Mouse (Mus musculus) lung, embryonic 15.5 days (tissue): ENCODE results near the gene Sgpl1. TPM values are rescaled to one million over a fixed set of nuclear protein-coding genes. Genes with fewer than 3 reads are reported as not detected.
A peak's percentile ranks its signal among the peaks of the same experiment; 100 is the strongest.

Experiments
- ATAC-seq: fragments of 200-750 bp; cut with Nextera tagmentation; 2 replicates; pipeline ENCODE4 v1.8.0; 2017; ENCODE audit warnings: moderate number of reproducible peaks, borderline replicate concordance; ENCODE audit not compliant: low FRiP score, low TSS enrichment; ENCODE audit errors: extremely low read depth
- H3K27ac ChIP-seq: fragments of 300-500 bp; sonication (generic); 2 replicates; pipeline ENCODE4 v1.5.1; 2015; ENCODE audit warnings: moderate library complexity, mild to moderate bottlenecking, inconsistent platforms
- H3K27me3 ChIP-seq: fragments of 300-500 bp; sonication (generic); 2 replicates; pipeline ENCODE4 v1.6.1; 2015; ENCODE audit warnings: inconsistent platforms
- H3K36me3 ChIP-seq: fragments of 300-500 bp; sonication (generic); 2 replicates; pipeline ENCODE4 v1.6.1; 2015; ENCODE audit warnings: inconsistent platforms
- H3K4me1 ChIP-seq: fragments of 300-500 bp; sonication (generic); 2 replicates; pipeline ENCODE4 v1.6.1; 2015; ENCODE audit warnings: inconsistent platforms
- H3K4me2 ChIP-seq: fragments of 300-500 bp; sonication (generic); 2 replicates; pipeline ENCODE4 v1.6.1; 2015; ENCODE audit warnings: inconsistent platforms, mild to moderate bottlenecking, moderate library complexity
- H3K4me3 ChIP-seq: fragments of 300-500 bp; sonication (generic); 2 replicates; pipeline ENCODE4 v1.5.1; 2015; ENCODE audit warnings: mild to moderate bottlenecking, inconsistent platforms
- H3K9ac ChIP-seq: fragments of 300-500 bp; sonication (generic); 2 replicates; pipeline ENCODE4 v1.6.1; 2015; ENCODE audit warnings: inconsistent platforms
- H3K9me3 ChIP-seq: fragments of 300-500 bp; sonication (generic); 2 replicates; pipeline ENCODE4 v1.6.1; 2016; ENCODE audit warnings: inconsistent platforms
- WGBS: fragments of 180-500 bp; shearing (Covaris S2); methylation state at CpG from one replicate; pipeline ENCODE4 v1.1.7; 2015; 5-methylcytosine and 5-hydroxymethylcytosine counted together
- polyA plus RNA-seq: library from polyadenylated mRNA; unstranded; fragments of >200 nt; fragmentation: Nextera tagmentation; extraction: Ambion mirVana; gene quantifications from 2 replicates; pipeline ENCODE4 v1.2.1, GENCODE M21; 2015

Gene Sgpl1
- polyA plus RNA-seq, 1 experiment from 2014 or later: 62.7 TPM

GRCm38 (mm10) chr10:61150616-61151015 lies 3.1 kb upstream of the Sgpl1 start:
- no peak for ATAC-seq
- no peak overlapping the region for H3K4me2 ChIP-seq
- peaks cover 14% of the 10 kb centered on the region for H3K4me1 ChIP-seq
- no peaks in the 10 kb centered on the region for H3K27me3 ChIP-seq
- no peak overlapping the region for H3K4me3 ChIP-seq
- no peaks in the 10 kb centered on the region for H3K36me3 ChIP-seq
- WGBS: 27% methylated on average over 6 of the region's 6 CpGs
- no peaks in the 10 kb centered on the region for H3K9me3 ChIP-seq
- H3K27ac ChIP-seq: peak overlapping the region; percentile 35; the same call in 1 of the 2 replicates
- H3K9ac ChIP-seq: no peak overlapping the region

DNA sequence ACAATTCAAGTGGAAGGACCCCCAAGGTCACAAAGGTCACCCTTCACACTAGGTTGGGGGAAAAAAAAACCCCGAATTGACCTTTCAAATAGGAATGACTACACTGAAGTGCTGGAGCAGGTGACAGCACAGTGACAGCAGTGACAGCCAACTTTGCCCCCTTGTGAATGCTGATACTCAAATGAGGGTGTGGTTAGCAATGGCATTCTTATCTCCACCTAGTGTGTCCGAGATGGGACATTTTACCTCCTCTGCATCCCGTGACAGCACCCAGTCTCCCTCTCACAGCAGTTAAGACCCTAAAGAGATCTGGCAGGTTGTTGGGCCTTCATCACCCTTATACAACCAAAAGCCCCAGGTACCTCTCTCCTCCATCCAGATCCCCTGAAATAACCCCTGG lies 2.0 kb upstream of the Sgpl1 start:
- H3K4me2 ChIP-seq: no peak overlapping the region
- H3K4me1 ChIP-seq: peaks cover 17% of the 10 kb centered on the region
- H3K4me3 ChIP-seq: no peak overlapping the region
- H3K9ac ChIP-seq: no peak overlapping the region
- WGBS: 71% methylated on average over 3 of the region's 3 CpGs
- ATAC-seq: no peak
- H3K27me3 ChIP-seq: no peaks in the 10 kb centered on the region
- H3K36me3 ChIP-seq: no peaks in the 10 kb centered on the region
- H3K27ac ChIP-seq: no peak overlapping the region
- H3K9me3 ChIP-seq: no peaks in the 10 kb centered on the region

GRCm38 (mm10) chr10:61146807-61147156 lies 721 bp downstream of the Sgpl1 start:
- Histone ChIP-seq H3K36me3 (no peaks in the 10 kb centered on the region), H3K4me3 (peak overlapping the region; percentile 84), H3K27me3 (no peaks in the 10 kb centered on the region), H3K9me3 (no peaks in the 10 kb centered on the region), H3K27ac (peak overlapping the region; percentile 96), H3K4me1 (peaks cover 6% of the 10 kb centered on the region), H3K4me2 (peak overlapping the region; percentile 96), H3K9ac (peak overlapping the region; percentile 83)
- WGBS: under 1% methylated on average over 12 of the region's 14 CpGs
- ATAC-seq: peak; percentile 50

GRCm38 (mm10) chr10:61146119-61146806 lies 1.2 kb downstream of the Sgpl1 start:
- WGBS: under 1% methylated on average over 50 of the region's 53 CpGs
- ATAC-seq: peak; percentile 55
- no peaks in the 10 kb centered on the region for H3K9me3 ChIP-seq
- no peaks in the 10 kb centered on the region for H3K27me3 ChIP-seq
- peak overlapping the region; percentile 83 for H3K9ac ChIP-seq
- peaks cover 6% of the 10 kb centered on the region for H3K4me1 ChIP-seq
- H3K4me3 ChIP-seq: peak overlapping the region; percentile 84
- H3K27ac ChIP-seq: peak overlapping the region; percentile 96
- H3K4me2 ChIP-seq: peak overlapping the region; percentile 96
- no peaks in the 10 kb centered on the region for H3K36me3 ChIP-seq

- peak overlapping the region; percentile 83 for H3K9ac ChIP-seq
- peak overlapping the region; percentile 96 for H3K4me2 ChIP-seq
- peak overlapping the region; percentile 84 for H3K4me3 ChIP-seq
- WGBS: 2% methylated on average over 3 of the region's 3 CpGs
- no peaks in the 10 kb centered on the region for H3K36me3 ChIP-seq
- H3K27ac ChIP-seq: peak overlapping the region; percentile 96
- H3K9me3 ChIP-seq: no peaks in the 10 kb centered on the region
- ATAC-seq: no peak
- peaks cover 6% of the 10 kb centered on the region for H3K4me1 ChIP-seq
- H3K27me3 ChIP-seq: no peaks in the 10 kb centered on the region
Observed at GRCm38 (mm10) chr10:61145766-61146118, 1.8 kb downstream of the Sgpl1 start.

DNA sequence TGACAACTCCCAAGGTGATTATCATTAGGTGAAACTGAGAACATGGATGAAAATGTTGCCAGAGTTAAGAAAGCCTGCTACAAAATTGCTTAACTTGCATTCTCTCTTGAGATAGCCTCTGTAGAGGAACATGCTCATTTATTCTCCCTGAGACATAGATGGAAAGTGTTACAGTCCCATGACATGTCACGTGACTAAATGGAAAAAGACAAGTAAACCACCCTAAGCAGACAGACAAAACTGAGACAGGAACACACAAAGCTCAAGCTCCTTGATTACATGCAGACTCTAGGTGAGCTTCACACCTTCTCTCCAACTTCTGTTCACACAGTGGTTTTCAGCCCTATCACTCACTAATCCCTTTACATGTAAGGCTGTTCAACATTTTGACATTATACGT lies 4.2 kb downstream of the Sgpl1 start:
- H3K36me3 ChIP-seq: peaks cover 4% of the 10 kb centered on the region; the same call in 1 of the 2 replicates
- no peaks in the 10 kb centered on the region for H3K9me3 ChIP-seq
- no peak overlapping the region for H3K4me2 ChIP-seq
- H3K27ac ChIP-seq: no peak overlapping the region
- 96% methylated on average over 2 of the region's 2 CpGs for WGBS
- H3K9ac ChIP-seq: no peak overlapping the region
- no peak for ATAC-seq
- H3K4me1 ChIP-seq: peaks cover 6% of the 10 kb centered on the region
- H3K4me3 ChIP-seq: no peak overlapping the region
- no peaks in the 10 kb centered on the region for H3K27me3 ChIP-seq

DNA sequence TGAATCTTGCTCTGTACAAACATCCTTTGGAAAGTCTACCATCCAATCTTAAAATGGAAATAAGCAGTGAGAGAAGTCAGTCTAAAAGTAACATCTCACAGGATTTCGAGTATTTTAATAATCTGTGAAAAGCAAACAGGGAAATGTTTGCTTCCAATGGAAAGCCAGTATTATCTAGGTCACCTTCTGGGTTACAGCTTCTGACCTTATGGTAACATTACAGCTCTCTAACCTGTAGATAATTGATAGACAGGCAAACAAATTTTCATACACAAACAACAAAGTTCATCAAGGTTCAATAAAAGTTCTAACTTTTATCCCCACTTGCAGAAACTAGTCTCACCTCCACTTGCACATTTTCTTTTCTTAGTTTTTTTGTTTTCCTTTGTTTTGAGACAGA lies 9.9 kb downstream of the Sgpl1 start:
- H3K4me2 ChIP-seq: no peak overlapping the region
- ATAC-seq: no peak
- no peak overlapping the region for H3K4me3 ChIP-seq
- H3K4me1 ChIP-seq: no peaks in the 10 kb centered on the region
- H3K36me3 ChIP-seq: peaks cover 4% of the 10 kb centered on the region; the same call in 1 of the 2 replicates
- WGBS: 55% methylated on average over 1 of the region's 1 CpGs
- H3K27ac ChIP-seq: no peak overlapping the region
- no peaks in the 10 kb centered on the region for H3K27me3 ChIP-seq
- H3K9ac ChIP-seq: no peak overlapping the region
- H3K9me3 ChIP-seq: no peaks in the 10 kb centered on the region

DNA sequence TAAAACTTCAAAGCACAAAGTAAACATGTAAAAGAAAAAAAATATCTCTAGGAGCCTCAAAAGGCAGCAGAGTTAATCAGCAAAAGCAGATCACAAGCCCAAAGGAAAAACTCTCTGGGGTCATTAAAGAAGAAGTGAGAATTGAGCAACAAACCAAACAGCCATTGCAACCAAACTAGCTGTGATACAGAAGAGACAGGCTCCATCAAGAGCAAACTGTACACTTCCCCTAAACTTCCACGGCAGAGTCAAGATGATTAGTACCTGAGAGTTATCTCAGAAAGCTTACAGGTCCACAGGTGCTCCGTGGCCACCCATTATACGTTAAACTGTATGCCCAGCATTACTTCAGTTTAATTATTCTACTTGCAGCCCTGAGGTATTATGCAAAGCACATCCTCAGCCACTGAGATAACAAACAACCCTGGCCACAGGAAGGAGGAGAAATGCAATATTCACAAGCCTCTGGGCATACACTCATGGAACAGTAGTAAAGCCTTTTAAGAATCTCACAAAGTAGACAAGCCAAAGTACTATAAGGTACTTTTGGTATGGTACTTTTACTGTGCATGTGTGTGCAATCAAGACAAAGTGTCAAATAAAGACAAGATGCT lies 12.2 kb downstream of the Sgpl1 start:
- H3K4me2 ChIP-seq: no peak overlapping the region
- no peaks in the 10 kb centered on the region for H3K27me3 ChIP-seq
- ATAC-seq: no peak
- no peaks in the 10 kb centered on the region for H3K9me3 ChIP-seq
- no peak overlapping the region for H3K27ac ChIP-seq
- WGBS: 56% methylated on average over 3 of the region's 3 CpGs
- H3K36me3 ChIP-seq: peaks cover 4% of the 10 kb centered on the region; the same call in 1 of the 2 replicates
- no peak overlapping the region for H3K9ac ChIP-seq
- H3K4me3 ChIP-seq: no peak overlapping the region
- H3K4me1 ChIP-seq: no peaks in the 10 kb centered on the region

DNA sequence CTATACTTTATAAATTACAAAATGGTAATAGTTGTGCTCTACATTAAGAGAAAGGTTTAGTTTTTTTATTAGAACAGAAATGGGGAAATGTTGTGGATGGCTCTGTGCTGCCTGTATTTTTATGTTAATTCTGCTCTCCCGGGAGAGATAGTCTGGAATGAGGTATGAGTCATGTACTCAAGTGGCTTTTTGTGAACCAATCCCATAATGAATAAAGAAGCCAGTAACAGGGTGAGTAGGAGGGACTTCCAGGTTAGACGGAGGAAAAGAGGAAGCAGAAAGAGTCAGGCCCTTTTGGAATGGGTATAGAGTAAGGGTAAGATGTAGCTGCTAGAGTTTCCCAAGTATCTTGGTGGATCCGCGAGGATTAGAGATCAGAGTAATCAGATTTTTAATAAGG lies 13.5 kb downstream of the Sgpl1 start:
- Histone ChIP-seq H3K27ac (no peak overlapping the region), H3K4me1 (no peaks in the 10 kb centered on the region), H3K36me3 (no peaks in the 10 kb centered on the region), H3K9me3 (no peaks in the 10 kb centered on the region), H3K9ac (no peak overlapping the region), H3K4me3 (no peak overlapping the region), H3K4me2 (no peak overlapping the region), H3K27me3 (no peaks in the 10 kb centered on the region)
- no peak for ATAC-seq
- 76% methylated on average over 4 of the region's 4 CpGs for WGBS

- no peak overlapping the region for H3K9ac ChIP-seq
- no peak overlapping the region for H3K4me2 ChIP-seq
- 79% methylated on average over 3 of the region's 3 CpGs for WGBS
- no peak overlapping the region for H3K27ac ChIP-seq
- no peaks in the 10 kb centered on the region for H3K36me3 ChIP-seq
- no peaks in the 10 kb centered on the region for H3K9me3 ChIP-seq
- no peak overlapping the region for H3K4me3 ChIP-seq
- no peaks in the 10 kb centered on the region for H3K4me1 ChIP-seq
- no peaks in the 10 kb centered on the region for H3K27me3 ChIP-seq
- no peak for ATAC-seq
Observed at GRCm38 (mm10) chr10:61130959-61131358, 16.5 kb downstream of the Sgpl1 start.

GRCm38 (mm10) chr10:61128701-61129365 lies 18.7 kb downstream of the Sgpl1 start:
- H3K27me3 ChIP-seq: no peaks in the 10 kb centered on the region
- H3K4me1 ChIP-seq: no peaks in the 10 kb centered on the region
- no peaks in the 10 kb centered on the region for H3K9me3 ChIP-seq
- no peak overlapping the region for H3K27ac ChIP-seq
- 88% methylated on average over 1 of the region's 1 CpGs for WGBS
- H3K4me3 ChIP-seq: no peak overlapping the region
- H3K4me2 ChIP-seq: no peak overlapping the region
- ATAC-seq: no peak
- no peak overlapping the region for H3K9ac ChIP-seq
- H3K36me3 ChIP-seq: no peaks in the 10 kb centered on the region

GRCm38 (mm10) chr10:61124462-61124861 lies 23.0 kb downstream of the Sgpl1 start:
- Histone ChIP-seq H3K36me3 (peaks cover 12% of the 10 kb centered on the region; the same call in 1 of the 2 replicates), H3K27ac (no peak overlapping the region), H3K9me3 (no peaks in the 10 kb centered on the region), H3K4me1 (no peaks in the 10 kb centered on the region), H3K4me3 (no peak overlapping the region), H3K4me2 (no peak overlapping the region), H3K9ac (no peak overlapping the region), H3K27me3 (no peaks in the 10 kb centered on the region)
- no peak for ATAC-seq
- WGBS: 89% methylated on average over 2 of the region's 2 CpGs
